Mouse (Mus musculus): ENCODE measurements at regions not wholly inside any gene's neighbourhood (a gene's known extent, or its start where the extent isn't known, plus 50 kb on each side); places are given as distances from the start of the nearest gene placed in this dataset.

GRCm38 (mm10) chr8:116314429-116315092 lies 190.2 kb upstream of the Dynlrb2 start:
- no peak for DNase-seq (ENCODE audit: extremely low spot score in 1 of 2, low spot score in 1 of 2)

- no peak for DNase-seq (ENCODE audit: extremely low spot score in 1 of 2, low spot score in 1 of 2)
Measured at GRCm38 (mm10) chr8:116298891-116299290, 205.9 kb upstream of the Dynlrb2 start.

- DNase-seq (ENCODE audit: extremely low spot score in 1 of 2, low spot score in 1 of 2) = no peak
Measured at GRCm38 (mm10) chr8:116290671-116291245, 214.0 kb upstream of the Dynlrb2 start.

GRCm38 (mm10) chr8:116289237-116289636 lies 215.5 kb upstream of the Dynlrb2 start:
- DNase-seq (ENCODE audit: extremely low spot score in 1 of 2, low spot score in 1 of 2) = no peak

- DNase-seq (ENCODE audit: extremely low spot score in 1 of 2, low spot score in 1 of 2) = no peak
Measured at GRCm38 (mm10) chr8:116283990-116284389, 220.8 kb upstream of the Dynlrb2 start.

GRCm38 (mm10) chr8:116282341-116282740 lies 222.4 kb upstream of the Dynlrb2 start:
- no peak for DNase-seq (ENCODE audit: extremely low spot score in 1 of 2, low spot score in 1 of 2)

GRCm38 (mm10) chr8:116275014-116275413 lies 229.8 kb upstream of the Dynlrb2 start:
- DNase-seq (ENCODE audit: extremely low spot score in 1 of 2, low spot score in 1 of 2) = no peak

GRCm38 (mm10) chr8:116271238-116271637 lies 233.5 kb upstream of the Dynlrb2 start:
- DNase-seq (ENCODE audit: extremely low spot score in 1 of 2, low spot score in 1 of 2) = no peak

GRCm38 (mm10) chr8:116269393-116269792 lies 235.4 kb upstream of the Dynlrb2 start:
- DNase-seq (ENCODE audit: extremely low spot score in 1 of 2, low spot score in 1 of 2) = no peak

GRCm38 (mm10) chr8:116268685-116269084 lies 236.1 kb upstream of the Dynlrb2 start:
- DNase-seq (ENCODE audit: extremely low spot score in 1 of 2, low spot score in 1 of 2) = no peak

GRCm38 (mm10) chr8:116268161-116268560 lies 236.6 kb upstream of the Dynlrb2 start:
- peak in 1 of 2 experiments; percentile 20 for DNase-seq (ENCODE audit: extremely low spot score in 1 of 2, low spot score in 1 of 2)

GRCm38 (mm10) chr8:116267021-116267420 lies 237.8 kb upstream of the Dynlrb2 start:
- DNase-seq (ENCODE audit: extremely low spot score in 1 of 2, low spot score in 1 of 2) = no peak

- no peak for DNase-seq (ENCODE audit: extremely low spot score in 1 of 2, low spot score in 1 of 2)
Measured at GRCm38 (mm10) chr8:116265591-116265990, 239.2 kb upstream of the Dynlrb2 start.

- no peak for DNase-seq (ENCODE audit: extremely low spot score in 1 of 2, low spot score in 1 of 2)
Measured at GRCm38 (mm10) chr8:116264078-116264477, 240.7 kb upstream of the Dynlrb2 start.

- no peak for DNase-seq (ENCODE audit: extremely low spot score in 1 of 2, low spot score in 1 of 2)
Measured at GRCm38 (mm10) chr8:116261286-116261685, 243.5 kb upstream of the Dynlrb2 start.

GRCm38 (mm10) chr8:116255398-116255797 lies 249.4 kb upstream of the Dynlrb2 start:
- DNase-seq (ENCODE audit: extremely low spot score in 1 of 2, low spot score in 1 of 2) = no peak

- no peak for DNase-seq (ENCODE audit: extremely low spot score in 1 of 2, low spot score in 1 of 2)
Measured at GRCm38 (mm10) chr8:116252455-116253216, 252.1 kb upstream of the Dynlrb2 start.

GRCm38 (mm10) chr8:116248398-116248797 lies 256.4 kb upstream of the Dynlrb2 start:
- DNase-seq (ENCODE audit: extremely low spot score in 1 of 2, low spot score in 1 of 2) = no peak

- no peak for DNase-seq (ENCODE audit: extremely low spot score in 1 of 2, low spot score in 1 of 2)
Measured at GRCm38 (mm10) chr8:116243493-116243892, 261.3 kb upstream of the Dynlrb2 start.

GRCm38 (mm10) chr8:116242972-116243371 lies 261.8 kb upstream of the Dynlrb2 start:
- no peak for DNase-seq (ENCODE audit: extremely low spot score in 1 of 2, low spot score in 1 of 2)

GRCm38 (mm10) chr8:116241987-116242242 lies 262.9 kb upstream of the Dynlrb2 start:
- DNase-seq (ENCODE audit: extremely low spot score in 1 of 2, low spot score in 1 of 2) = no peak
